Mouse (Mus musculus): ENCODE results near the gene Gm20823. TPM values are rescaled to one million over a fixed set of nuclear protein-coding genes. Genes with fewer than 3 reads are reported as not detected.
"Not testable (repeated sequence)": the region's sequence is repeated elsewhere in the genome, so short reads cannot be mapped to it uniquely, and the experiment has no call there.

The Gm20823 gene
- total RNA-seq (2015; ENCODE audit: low replicate concordance) (not detected in 2 replicates), total RNA-seq (2017; ENCODE audit: low replicate concordance) (not detected in 2 replicates)

- ATAC-seq (replicated peaks; ENCODE audit: low FRiP score, poor library complexity, severe bottlenecking) = not testable (repeated sequence)
Measured at GRCm38 (mm10) chrY:62464745-62465144, at the start of gene Gm20823. TSS of gene Gm20823 (minus strand) at chrY:62464845.
